Mouse (Mus musculus): ENCODE results near the gene Casc3. TPM values are rescaled to one million over a fixed set of nuclear protein-coding genes. Genes with fewer than 3 reads are reported as not detected.

Gene Casc3
- total RNA-seq, 2 experiments from 2014 or later: 52.3 to 55.8 TPM

- DNase-seq (ENCODE audit: extremely low spot score in 1 of 2, low spot score in 2 of 2): no peak
- intact Hi-C loops (cut with DNase I): no loop called here
These were observed 44.6 kb downstream of the Casc3 start for GRCm38 (mm10) chr11:98849196-98849894.

- no peak for DNase-seq (ENCODE audit: extremely low spot score in 1 of 2, low spot score in 2 of 2)
- intact Hi-C loops (cut with DNase I): no loop called here
These were observed 45.7 kb downstream of the Casc3 start for GRCm38 (mm10) chr11:98850100-98851093.

GRCm38 (mm10) chr11:98854116-98854515 lies 49.4 kb downstream of the Casc3 start:
- intact Hi-C loops (cut with DNase I): no loop called here
- DNase-seq (ENCODE audit: extremely low spot score in 1 of 2, low spot score in 2 of 2): no peak

GRCm38 (mm10) chr11:98854659-98855058 lies 50.0 kb downstream of the Casc3 start:
- intact Hi-C loops (cut with DNase I): no loop called here
- DNase-seq (ENCODE audit: extremely low spot score in 1 of 2, low spot score in 2 of 2): no peak

- intact Hi-C loops (cut with DNase I): no loop called here
These were observed 54.3 kb downstream of the Casc3 start for GRCm38 (mm10) chr11:98858759-98859731.

DNA sequence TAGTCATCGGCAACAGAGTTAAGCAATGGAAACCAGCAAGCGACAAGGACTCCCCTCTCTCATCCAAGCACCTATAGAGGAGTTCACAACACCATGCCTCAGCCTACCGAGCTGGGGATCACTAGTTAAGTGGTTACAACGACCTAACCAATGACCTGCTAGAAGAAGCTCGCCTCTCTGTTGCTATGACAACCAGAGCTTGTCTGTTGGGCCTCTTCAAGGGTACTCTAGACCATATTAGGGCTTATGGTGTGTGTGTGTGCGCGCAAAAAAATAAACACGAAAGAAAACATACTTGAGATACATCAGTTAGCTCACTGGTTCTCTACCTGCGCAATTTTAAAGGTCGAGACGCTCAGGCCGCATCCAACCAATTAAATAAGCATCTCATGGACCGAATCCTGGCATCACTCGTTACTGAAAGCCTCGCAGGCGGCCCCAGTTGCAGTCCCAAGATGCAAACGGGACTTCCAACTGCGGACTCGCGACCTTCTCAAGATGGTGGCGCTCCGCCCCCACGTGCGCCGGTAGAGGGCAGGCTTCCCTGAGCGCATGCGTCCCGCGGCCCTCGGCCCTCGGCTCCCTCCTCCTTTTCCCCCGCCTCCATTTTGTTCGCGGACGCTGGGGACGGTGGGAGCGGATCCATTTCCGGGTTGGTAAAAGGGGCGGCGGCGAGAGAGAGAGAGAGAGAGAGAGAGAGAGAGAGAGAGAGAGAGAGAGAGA lies 58.5 kb downstream of the Casc3 start, which contains the start of gene Wipf2:
Gene Wipf2 (plus strand): TSS at position 611 of the 723 bp plus-strand sequence.
- intact Hi-C loops (cut with DNase I): loop anchor here (5.0 kb wide), 1 partner anchor 44 kb away; the partner anchor contains the start of gene Cdc6
- DNase-seq (ENCODE audit: extremely low spot score in 1 of 2, low spot score in 2 of 2): peak; percentile 94 to 98

More at GRCm38 (mm10) chr11:98858759-98859731, 54.3 kb downstream of the Casc3 start:
- peak; percentile 82 to 84 for DNase-seq (ENCODE audit: extremely low spot score in 1 of 2, low spot score in 2 of 2)

DNA sequence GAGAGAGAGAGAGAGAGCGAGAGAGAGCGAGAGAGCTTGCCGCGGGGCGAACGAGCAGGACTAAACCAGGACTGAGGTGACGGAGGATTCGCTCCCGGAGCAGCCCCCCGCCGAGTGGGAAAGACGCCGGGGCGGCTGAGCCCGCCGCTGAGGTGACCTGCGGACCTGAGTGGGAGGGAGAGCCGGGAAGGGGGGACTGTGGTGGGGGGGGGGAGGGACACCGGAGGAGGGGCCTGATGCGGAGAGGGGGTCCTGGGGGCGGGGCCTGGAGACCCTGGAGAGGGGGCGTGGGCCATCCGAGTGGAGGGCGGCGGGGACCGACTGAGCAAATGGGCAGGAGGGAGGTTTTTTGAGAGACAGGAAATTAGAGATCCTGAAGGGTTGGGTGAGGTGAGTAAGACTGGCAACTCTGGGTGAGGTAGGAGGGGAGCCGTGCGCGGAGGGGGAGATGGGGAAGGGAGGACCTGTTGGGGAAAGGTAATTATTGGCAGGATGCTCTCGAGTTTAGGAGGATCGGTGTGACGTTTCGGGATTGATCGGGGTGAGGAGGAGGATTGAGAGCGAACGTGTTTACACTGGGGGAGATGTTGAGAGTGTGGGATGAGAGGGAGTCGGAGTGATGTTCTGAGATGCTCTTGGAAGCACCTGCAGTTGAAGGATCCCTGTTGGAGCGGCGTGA lies 59.2 kb downstream of the Casc3 start:
- intact Hi-C loops (cut with DNase I): loop anchor here (5.0 kb wide), 1 partner anchor 43 kb away; the partner anchor contains the start of gene Cdc6

DNA sequence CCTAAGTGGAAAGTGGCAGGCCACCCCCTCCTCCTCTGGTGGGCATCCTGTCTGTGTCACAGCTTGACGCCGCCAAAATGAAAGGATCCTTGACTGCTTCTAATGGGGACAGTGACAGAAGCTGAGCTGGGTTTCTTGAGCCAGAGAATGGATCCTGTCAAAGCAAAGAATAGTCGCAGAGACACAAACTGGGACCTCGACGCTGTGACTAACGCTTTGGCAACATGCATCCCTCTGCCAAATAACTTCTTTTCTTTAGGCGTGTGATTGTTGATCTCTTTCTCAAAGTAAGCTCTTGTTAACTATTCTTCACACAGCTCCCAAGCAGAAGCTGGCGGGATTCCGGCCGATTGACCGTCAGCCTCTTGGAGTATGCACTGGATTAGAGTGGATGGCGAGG lies 62.6 kb downstream of the Casc3 start:
- intact Hi-C loops (cut with DNase I): no loop called here
- no peak for DNase-seq (ENCODE audit: extremely low spot score in 1 of 2, low spot score in 2 of 2)

More for the DNA sequence above, 59.2 kb downstream of the Casc3 start:
- peak; percentile 46 to 83 for DNase-seq (ENCODE audit: extremely low spot score in 1 of 2, low spot score in 2 of 2)

- intact Hi-C loops (cut with DNase I): no loop called here
- DNase-seq (ENCODE audit: extremely low spot score in 1 of 2, low spot score in 2 of 2): no peak
These were observed 65.2 kb downstream of the Casc3 start for GRCm38 (mm10) chr11:98869906-98870305.

GRCm38 (mm10) chr11:98870791-98871190 lies 66.1 kb downstream of the Casc3 start:
- no peak for DNase-seq (ENCODE audit: extremely low spot score in 1 of 2, low spot score in 2 of 2)
- intact Hi-C loops (cut with DNase I): no loop called here

GRCm38 (mm10) chr11:98871416-98871815 lies 66.7 kb downstream of the Casc3 start:
- intact Hi-C loops (cut with DNase I): no loop called here
- no peak for DNase-seq (ENCODE audit: extremely low spot score in 1 of 2, low spot score in 2 of 2)

DNA sequence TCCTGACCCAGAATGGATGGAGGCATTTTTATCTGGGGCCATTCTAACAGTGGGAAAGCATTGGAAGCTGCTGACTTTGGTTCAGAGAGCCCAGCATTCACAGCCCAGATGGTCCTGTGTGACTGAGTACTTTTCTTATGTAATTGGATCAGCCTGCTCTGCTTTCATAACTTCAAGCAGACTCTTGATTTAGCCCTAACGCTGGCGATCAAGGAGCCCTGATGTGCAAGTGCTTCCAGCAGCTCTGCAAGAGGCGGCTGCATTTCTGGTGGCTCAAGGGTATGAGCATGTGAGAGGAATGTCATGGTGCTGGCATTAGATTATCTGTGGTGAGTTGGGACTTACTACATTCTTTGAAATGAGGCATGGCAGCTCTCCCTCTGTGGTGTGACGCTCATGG lies 67.3 kb downstream of the Casc3 start:
- intact Hi-C loops (cut with DNase I): no loop called here
- DNase-seq (ENCODE audit: extremely low spot score in 1 of 2, low spot score in 2 of 2): peak; percentile 49 to 56

GRCm38 (mm10) chr11:98873900-98874299 lies 69.2 kb downstream of the Casc3 start:
- no peak for DNase-seq (ENCODE audit: extremely low spot score in 1 of 2, low spot score in 2 of 2)
- intact Hi-C loops (cut with DNase I): no loop called here

GRCm38 (mm10) chr11:98877001-98877400 lies 72.3 kb downstream of the Casc3 start:
- no peak for DNase-seq (ENCODE audit: extremely low spot score in 1 of 2, low spot score in 2 of 2)
- intact Hi-C loops (cut with DNase I): no loop called here

All from left cerebral cortex, postnatal 10 days (tissue).